Mouse (Mus musculus) megakaryocyte progenitor cell, adult 5-6 weeks (primary cell): ENCODE measurements around the gene Lrrc75a. TPM values are rescaled to one million over a fixed set of nuclear protein-coding genes. Genes with fewer than 3 reads are reported as not detected.
A peak's percentile ranks its signal among the peaks of the same experiment; 100 is the strongest.
"Not testable (repeated sequence)": the region's sequence is repeated elsewhere in the genome, so short reads cannot be mapped to it uniquely, and the experiment has no call there.

Experiments used
- ATAC-seq: replicated peaks from 2 replicates; pipeline ENCODE4 v1.8.0; 2016; ENCODE audit warnings: mild to moderate bottlenecking, moderate TSS enrichment, inconsistent platforms; ENCODE audit not compliant: poor library complexity
- total RNA-seq, 2 experiments: library from RNA; stranded (forward) in 1 of 2; stranded (reverse) in 1 of 2; fragments of 157-497, 149-512 nt in 1 of 2; fragments of 200-1000 nt in 1 of 2; gene quantifications; 2 replicates each; pipeline versions ENCODE4 v1.2.3 to v1.2.4; 2015 to 2017

Lrrc75a gene
- total RNA-seq (2015) (3.6 and 4.9 TPM in 2 replicates), total RNA-seq (2017) (2.2 and 4.5 TPM in 2 replicates)

- 0 out of 2 replicates have a peak, but pooled peaks have one; percentile 2 for ATAC-seq
Observed at GRCm38 (mm10) chr11:62647661-62648590, at the start of gene Lrrc75a. TSS of gene Lrrc75a (minus strand) at chr11:62648523.

DNA sequence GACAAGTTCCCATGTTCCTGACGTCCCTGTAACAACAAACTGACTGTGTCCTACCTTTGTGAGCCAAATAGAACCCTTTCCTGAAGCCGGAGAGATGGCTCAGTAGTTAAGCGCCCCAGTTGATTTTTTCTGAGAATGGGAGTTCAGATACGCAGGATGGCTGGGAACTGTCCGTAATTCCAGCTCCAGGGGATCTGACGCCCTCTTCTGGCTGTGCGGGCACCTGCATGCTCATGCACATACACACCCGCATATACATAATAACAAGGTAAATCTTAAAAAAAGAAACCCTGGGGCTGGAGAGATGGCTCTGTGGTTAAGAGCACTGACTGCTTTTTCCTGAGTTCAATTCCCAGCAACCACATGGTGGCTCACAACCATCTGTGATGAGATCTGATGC lies 46.8 kb upstream of the Lrrc75a start:
- no peak for ATAC-seq

DNA sequence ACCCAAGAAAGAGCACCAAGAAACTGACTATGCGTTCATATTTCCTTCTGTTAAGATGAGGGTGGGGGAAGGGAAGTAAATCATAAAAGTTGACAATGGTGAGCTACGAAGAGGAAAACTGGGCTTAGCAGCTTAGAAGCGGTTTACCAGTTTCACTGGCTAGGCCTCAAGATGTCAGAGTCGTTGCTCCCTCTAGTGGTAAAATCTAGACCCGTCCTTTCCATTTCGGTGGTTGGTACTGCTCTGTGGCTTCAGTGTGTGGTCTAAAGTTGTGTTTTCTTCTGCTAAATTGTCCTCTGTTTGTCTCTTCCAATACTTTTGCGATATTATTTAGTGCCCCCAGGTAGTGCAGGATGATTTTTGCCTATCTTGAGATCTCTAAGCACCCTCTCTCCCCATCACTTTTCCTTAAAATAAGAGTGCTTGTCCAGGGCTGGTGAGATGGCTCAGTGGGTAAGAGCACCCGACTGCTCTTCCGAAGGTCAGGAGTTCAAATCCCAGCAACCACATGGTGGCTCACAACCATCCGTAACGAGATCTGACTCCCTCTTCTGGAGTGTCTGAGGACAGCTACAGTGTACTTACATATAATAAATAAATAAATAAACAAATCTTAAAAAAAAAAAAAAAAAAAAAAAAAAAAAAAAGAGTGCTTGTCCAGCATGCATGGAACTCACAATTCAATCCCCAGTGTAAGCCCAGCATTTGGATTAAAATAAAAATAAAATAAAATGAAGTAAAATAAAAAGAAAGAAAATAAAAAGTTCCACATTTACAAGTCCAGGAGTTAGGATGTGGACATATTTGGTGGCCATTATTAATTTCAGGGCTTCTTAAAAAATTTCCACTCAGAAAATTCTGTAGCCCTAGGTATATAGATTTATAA lies 45.2 kb upstream of the Lrrc75a start:
- ATAC-seq: peak; percentile 98

- no peak for ATAC-seq
Observed at GRCm38 (mm10) chr11:62691592-62691991, 43.3 kb upstream of the Lrrc75a start.

GRCm38 (mm10) chr11:62679954-62680353 lies 31.6 kb upstream of the Lrrc75a start:
- ATAC-seq: no peak

DNA sequence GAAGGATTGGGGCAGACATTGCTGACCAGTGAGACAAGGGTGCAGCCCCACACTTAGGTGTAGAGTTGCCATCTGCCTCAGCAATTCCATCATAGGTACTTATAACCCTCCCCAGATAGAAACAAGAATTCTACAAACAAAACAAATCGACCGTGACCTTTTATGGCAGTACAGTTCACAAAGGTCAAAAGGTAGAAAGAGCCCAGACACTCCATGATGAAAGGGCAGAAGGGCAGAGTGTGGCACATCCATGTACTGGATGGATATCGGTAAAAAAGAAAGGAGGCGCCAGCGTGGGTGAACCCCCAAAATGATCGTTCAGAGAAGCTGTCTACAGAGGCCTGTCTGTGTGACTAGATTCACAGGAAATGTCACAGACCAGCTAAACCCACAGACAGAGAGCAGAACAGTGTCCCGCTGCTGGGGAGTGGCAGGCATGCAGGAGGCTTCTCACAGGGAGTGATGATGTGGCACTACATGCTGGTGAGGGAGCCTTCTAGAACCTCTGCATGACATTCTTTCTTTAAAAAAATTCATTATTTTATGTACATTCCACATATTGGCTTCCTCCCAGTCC lies 30.5 kb upstream of the Lrrc75a start:
- no peak for ATAC-seq

DNA sequence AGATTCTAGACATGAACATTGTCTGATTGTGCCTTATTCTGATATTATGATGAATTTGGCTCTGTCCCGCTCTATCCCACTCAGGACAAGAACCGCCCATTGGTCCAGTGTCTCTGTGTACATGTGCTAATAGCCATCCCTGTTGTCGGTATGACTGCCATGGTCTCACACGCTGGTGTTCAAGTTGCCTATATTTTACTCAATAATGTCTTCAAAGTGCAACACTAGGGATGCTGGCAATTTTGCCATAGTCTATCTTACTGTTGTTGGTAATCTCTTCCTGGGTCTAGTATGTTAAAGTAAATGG lies 27.9 kb upstream of the Lrrc75a start:
- no peak for ATAC-seq

DNA sequence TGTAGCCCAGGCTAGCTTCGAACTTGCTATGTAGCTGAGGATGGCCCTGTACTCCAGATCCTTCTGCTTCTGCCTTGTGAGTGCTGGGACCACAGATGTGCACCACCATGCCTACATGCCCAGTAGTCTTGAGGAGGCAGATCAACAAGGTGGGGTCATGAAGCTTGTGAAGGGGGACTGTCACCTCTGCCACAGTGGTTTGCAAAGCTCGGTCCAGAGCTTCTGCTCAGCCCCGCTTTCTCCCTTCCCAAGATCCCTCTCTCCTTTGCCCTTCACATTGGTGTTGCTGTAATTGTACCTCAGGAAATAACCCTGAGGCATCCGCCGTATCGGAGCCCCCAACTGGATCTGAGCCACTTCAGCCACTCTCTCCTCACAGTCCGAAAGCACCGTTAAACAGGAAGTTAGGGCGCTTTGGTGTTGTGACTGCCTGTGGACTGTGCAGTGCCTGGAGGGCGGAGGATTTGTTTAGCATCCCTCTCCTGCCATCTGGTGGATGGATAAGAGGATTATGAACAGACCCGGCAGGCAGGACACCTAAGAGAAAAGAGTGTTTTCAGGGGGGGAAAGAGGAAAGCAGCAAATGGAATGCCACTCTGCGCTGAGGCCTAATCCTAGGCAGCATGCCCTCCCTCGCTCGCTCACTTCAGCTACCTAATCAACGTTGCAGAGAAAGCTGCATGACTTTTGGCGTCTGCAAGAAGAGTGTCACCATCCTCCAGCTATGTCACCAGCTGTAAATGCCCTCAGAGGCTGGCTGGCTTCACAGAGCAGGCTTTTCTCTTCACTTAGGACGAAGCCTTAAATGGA lies 27.4 kb upstream of the Lrrc75a start:
- peak; percentile 100 for ATAC-seq

DNA sequence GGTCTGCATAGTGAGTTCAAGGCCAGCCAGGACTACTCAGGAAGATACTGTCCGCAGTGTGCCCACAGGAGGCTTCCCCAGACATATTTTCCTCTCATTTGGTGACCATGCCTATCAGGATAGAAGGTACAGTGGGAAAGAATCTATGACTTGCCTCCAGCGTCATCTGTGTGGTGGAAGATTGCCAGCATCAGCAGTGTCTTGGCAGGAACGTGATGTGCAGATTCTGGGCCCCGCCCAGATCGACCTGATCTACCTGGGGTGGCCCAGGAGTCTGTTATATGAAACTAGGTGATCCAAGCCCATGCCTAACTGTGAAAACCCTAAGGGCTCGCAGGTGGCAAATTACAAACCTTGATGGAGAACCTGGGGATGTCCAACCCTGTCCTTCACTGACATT lies 21.7 kb upstream of the Lrrc75a start:
- ATAC-seq: no peak

- no peak for ATAC-seq
Observed at GRCm38 (mm10) chr11:62669471-62669870, 21.1 kb upstream of the Lrrc75a start.

DNA sequence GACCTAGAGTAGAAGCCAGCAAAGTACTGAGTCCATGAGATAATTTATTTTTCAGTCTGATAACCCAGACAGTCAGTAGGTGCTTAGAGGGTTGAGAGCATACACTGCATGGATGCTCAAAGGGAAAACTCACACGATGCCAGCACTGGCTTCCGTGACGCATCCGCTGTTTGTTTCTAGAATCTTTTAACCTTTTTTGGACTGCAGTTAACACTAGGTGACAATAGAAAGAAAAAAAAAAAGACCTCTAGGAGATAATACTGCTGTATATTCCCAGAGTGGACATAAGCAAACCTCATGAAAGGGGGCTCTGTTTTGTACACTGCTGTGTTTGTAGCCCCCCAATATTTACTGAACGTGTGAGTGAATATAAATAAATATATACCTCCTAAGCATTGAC lies 20.7 kb upstream of the Lrrc75a start:
- ATAC-seq: no peak

DNA sequence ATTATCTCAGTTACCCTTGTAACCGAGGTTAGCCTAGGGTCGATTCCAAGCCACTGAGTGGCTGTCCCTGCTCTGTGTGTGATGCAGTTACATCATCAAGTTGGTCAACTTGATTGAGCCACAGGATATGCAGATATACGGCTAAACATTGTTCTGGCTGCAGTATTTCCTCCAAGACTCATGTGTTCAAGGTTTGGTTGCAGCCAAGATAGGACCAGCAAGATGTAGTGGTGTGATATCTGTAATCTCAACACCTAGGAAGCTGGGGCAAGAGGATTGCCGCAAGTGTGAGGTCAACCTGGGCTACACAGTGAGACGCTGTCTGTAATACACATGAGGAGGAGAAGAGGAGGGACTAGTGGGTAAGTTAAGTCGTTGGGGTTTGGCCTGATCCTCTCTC lies 15.9 kb upstream of the Lrrc75a start:
- ATAC-seq: peak; percentile 81

- 0 out of 2 replicates have a peak, but pooled peaks have one; percentile 13 for ATAC-seq
Observed at GRCm38 (mm10) chr11:62660885-62661284, 12.6 kb upstream of the Lrrc75a start.

GRCm38 (mm10) chr11:62652080-62652479 lies 3.8 kb upstream of the Lrrc75a start:
- ATAC-seq: no peak

DNA sequence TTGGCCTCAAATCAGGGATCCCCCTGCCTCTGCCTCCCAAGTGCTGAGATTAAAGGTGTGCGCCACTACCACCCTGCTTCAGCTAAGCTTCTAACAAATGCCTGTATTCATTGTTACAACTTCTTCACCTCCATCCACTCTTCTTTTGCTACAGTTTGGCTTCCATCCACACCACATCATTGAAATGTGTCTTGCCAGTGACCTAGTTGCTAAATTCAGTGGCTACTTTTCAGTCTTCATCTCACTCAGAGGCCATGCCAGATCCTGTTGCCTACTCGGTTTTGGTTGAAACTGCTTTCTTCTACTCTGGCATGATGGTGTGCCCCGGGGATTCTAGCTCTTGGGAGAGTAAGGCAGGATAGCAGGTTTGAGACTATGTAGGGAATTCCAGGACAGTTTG lies 3.2 kb upstream of the Lrrc75a start:
- no peak for ATAC-seq

DNA sequence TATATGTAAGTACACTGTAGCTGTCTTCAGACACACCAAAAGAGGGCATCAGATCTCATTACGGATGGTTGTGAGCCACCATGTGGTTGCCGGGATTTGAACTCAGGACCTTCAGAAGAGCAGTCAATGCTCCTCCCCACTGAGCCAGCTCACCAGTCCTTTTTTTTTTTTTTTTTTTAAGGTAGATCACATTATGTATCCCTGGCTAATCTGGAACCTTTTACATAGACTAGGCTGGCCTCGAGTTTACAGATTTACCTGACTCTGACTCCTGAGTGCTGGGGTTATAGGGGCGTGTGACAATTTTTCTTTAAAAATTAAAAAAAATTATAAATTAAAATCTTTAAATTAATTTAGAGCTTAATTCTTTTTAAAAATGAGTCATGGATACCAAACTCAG lies 1.5 kb upstream of the Lrrc75a start:
- not testable (repeated sequence) for ATAC-seq

DNA sequence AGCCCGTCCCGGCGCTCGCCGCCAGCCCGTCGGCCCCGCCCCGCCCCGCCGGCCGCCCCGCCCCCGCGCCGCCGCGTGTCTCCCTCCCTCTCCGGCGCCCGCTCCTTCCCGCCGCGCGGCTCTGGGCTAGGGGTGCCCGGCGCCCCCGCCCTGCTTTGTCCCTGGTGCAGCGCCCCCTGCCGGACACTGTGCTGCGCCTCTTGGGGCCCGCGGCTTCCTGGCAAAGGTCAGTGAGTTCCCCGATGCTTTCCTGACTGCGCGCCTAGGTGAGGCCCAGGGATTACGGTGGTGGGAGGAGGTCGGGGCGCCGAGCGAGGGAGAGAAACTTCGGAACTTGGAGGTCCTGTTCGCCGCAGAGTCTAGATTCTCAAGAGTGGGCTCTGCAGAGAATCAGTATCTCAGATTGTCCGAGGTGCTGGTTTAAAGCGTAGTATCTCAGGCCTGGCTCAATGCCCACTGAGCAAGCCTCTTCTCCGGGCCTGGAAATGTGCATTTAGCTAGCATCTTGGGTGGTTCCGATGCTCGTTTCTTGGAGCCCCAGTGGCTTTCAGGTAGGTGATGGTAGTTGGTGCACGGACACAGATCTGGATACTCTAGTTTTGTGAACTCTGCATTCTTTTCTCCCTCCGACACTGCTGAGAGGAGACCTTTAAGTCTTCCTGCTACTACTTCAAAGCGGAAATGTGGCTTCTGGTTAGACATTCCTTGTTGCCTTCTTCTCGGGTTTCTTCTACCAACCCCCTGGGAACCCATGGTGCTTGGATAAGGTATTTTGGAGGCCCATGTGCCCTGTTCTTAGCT lies 468 bp upstream of the Lrrc75a start, which contains the start of gene Mmgt2:
TSS of gene Mmgt2 (plus strand) at position 74 of the 801 bp plus-strand sequence.
- peak; percentile 82 for ATAC-seq

DNA sequence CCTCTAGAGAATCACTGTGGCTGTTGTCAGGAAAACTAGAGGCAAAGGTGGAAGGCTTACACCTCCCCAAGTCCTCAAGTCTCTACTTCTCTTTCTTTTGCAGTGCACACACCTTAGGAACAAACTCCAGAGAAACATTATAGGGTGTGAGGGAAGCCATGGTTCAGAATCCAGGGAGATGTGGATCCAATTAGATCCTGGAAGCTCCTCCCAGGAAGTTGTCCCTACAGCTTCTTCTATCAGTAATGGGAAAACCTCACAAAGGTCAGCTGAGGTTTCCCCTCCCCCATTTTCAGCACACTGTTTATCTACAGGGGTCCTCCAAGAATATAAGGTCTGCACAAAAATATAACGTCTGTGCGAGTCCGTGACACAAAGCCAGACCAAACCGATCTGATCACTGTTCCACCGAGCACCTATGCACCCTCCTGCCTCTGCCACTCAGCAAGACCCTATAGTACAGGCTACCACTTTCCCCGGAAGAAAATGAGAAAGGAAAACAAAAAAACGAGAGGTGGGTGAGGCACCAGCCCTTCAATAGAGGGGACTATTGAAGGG lies 1.3 kb downstream of the Lrrc75a start:
- no peak for ATAC-seq

DNA sequence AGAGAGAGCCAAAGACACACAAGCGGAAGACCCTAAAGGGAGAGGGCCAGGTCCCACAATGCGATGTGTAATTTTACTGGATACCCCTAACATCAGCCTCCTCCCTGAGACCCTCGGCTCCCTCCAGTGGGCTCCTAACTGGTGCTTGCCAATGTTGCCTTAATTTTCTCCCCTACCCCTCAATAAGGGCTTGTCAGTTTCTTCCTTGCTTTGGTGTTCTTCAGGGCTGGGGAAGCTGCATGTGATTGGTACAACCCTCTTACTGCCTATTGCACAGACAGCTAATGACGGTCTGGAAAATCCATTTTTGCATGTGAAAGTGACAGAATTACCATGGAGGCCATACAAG lies 1.9 kb downstream of the Lrrc75a start:
- ATAC-seq: no peak
